Mouse (Mus musculus): Measurements from ENCODE around the gene Mkrn1. TPM values are rescaled to one million over a fixed set of nuclear protein-coding genes. Genes with fewer than 3 reads are reported as not detected.
A peak's percentile ranks its signal among the peaks of the same experiment; 100 is the strongest.
"Not testable (repeated sequence)": the region's sequence is repeated elsewhere in the genome, so short reads cannot be mapped to it uniquely, and the experiment has no call there.

Gene Mkrn1
- polyA plus RNA-seq, 1 experiment from 2014 or later = 84.9 TPM

- WGBS (ENCODE audit: missing documents) = 2% methylated on average over 4 of the region's 4 CpGs
- Histone ChIP-seq H3K27ac (peak overlapping the region; percentile 93), H3K36me3 (ENCODE audit: inconsistent target) (no peaks in the 10 kb centered on the region), H3K79me2 (ENCODE audit: inconsistent target) (peaks cover 40% of the 10 kb centered on the region), H3K4me3 (ENCODE audit: inconsistent target) (no peak overlapping the region)
These were observed 41.0 kb downstream of the Mkrn1 start for GRCm38 (mm10) chr6:39379224-39379623.

GRCm38 (mm10) chr6:39378161-39378835 lies 42.0 kb downstream of the Mkrn1 start:
- not testable (repeated sequence) for H3K36me3 ChIP-seq (ENCODE audit: inconsistent target); H3K4me3 ChIP-seq (ENCODE audit: inconsistent target)
- peaks cover 48% of the 10 kb centered on the region for H3K79me2 ChIP-seq (ENCODE audit: inconsistent target)
- peak overlapping the region; percentile 93 for H3K27ac ChIP-seq
- 67% methylated on average over 12 of the region's 13 CpGs for WGBS (ENCODE audit: missing documents)

- Histone ChIP-seq H3K36me3 (ENCODE audit: inconsistent target) (no peaks in the 10 kb centered on the region), H3K79me2 (ENCODE audit: inconsistent target) (peaks cover 45% of the 10 kb centered on the region), H3K4me3 (ENCODE audit: inconsistent target) (peak within 1 kb of the TSS; percentile 76), H3K27ac (peak within 1 kb of the TSS; percentile 93)
- 2% methylated on average over 8 of the region's 43 CpGs for WGBS (ENCODE audit: missing documents)
These were observed 42.9 kb downstream of the Mkrn1 start, which contains the start of gene Slc37a3 for GRCm38 (mm10) chr6:39377311-39377827. Gene Slc37a3 (minus strand): TSS chr6:39377675.

- Histone ChIP-seq H3K4me3 (ENCODE audit: inconsistent target) (peak overlapping the region; percentile 76), H3K36me3 (ENCODE audit: inconsistent target) (no peaks in the 10 kb centered on the region), H3K27ac (peak overlapping the region; percentile 32; the same call in 1 of the 2 replicates), H3K79me2 (ENCODE audit: inconsistent target) (peaks cover 39% of the 10 kb centered on the region)
- 24% methylated on average over 9 of the region's 9 CpGs for WGBS (ENCODE audit: missing documents)
These were observed 43.5 kb downstream of the Mkrn1 start for GRCm38 (mm10) chr6:39376775-39377174.

DNA sequence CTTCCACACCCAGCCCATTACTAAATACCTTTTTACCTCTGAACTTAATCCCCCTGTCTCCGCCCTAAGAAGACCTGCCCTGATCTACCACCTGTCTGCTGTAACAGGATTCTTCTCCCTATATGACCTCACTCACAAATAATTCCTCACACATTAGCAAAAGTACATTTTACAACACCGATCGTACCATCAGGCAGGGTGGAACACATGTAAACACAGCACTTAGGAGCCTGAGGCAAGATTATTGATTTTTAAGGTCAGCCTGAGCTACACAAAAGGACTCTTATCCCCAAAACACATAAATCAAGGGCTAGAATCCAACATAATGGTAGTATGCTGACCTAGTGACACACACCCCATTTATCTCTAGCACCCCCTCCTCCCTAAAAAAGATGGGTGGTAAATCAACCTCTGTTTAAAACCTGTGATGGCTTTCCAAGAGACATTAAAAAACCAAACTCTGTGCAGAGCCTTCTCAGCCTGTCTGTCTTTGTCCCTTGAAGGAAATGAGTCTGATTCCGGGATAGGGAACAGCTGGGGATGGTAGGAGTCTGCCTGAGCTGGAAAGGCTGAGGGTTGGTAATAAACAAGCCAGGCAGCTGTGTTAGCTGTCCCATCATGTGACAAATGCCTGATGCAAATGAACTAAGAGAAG lies 46.8 kb downstream of the Mkrn1 start:
- peak overlapping the region; percentile 89 for H3K27ac ChIP-seq
- WGBS (ENCODE audit: missing documents) = 76% methylated on average over 4 of the region's 4 CpGs
- H3K4me3 ChIP-seq (ENCODE audit: inconsistent target) = no peak overlapping the region
- peaks cover 72% of the 10 kb centered on the region for H3K79me2 ChIP-seq (ENCODE audit: inconsistent target)
- no peaks in the 10 kb centered on the region for H3K36me3 ChIP-seq (ENCODE audit: inconsistent target)

GRCm38 (mm10) chr6:39372727-39373126 lies 47.5 kb downstream of the Mkrn1 start:
- no peak overlapping the region for H3K4me3 ChIP-seq (ENCODE audit: inconsistent target)
- H3K79me2 ChIP-seq (ENCODE audit: inconsistent target) = peaks cover 79% of the 10 kb centered on the region
- H3K36me3 ChIP-seq (ENCODE audit: inconsistent target) = no peaks in the 10 kb centered on the region
- WGBS (ENCODE audit: missing documents) = 0% methylated on average over 7 of the region's 7 CpGs
- peak overlapping the region; percentile 89 for H3K27ac ChIP-seq

- no peak overlapping the region for H3K4me3 ChIP-seq (ENCODE audit: inconsistent target)
- no peaks in the 10 kb centered on the region for H3K36me3 ChIP-seq (ENCODE audit: inconsistent target)
- peak overlapping the region; percentile 89 for H3K27ac ChIP-seq
- peaks cover 81% of the 10 kb centered on the region for H3K79me2 ChIP-seq (ENCODE audit: inconsistent target)
These were observed 48.2 kb downstream of the Mkrn1 start for GRCm38 (mm10) chr6:39372042-39372441.

- peaks cover 18% of the 10 kb centered on the region for H3K36me3 ChIP-seq (ENCODE audit: inconsistent target)
- no peak overlapping the region for H3K27ac ChIP-seq
- H3K4me3 ChIP-seq (ENCODE audit: inconsistent target) = no peak overlapping the region
- peaks cover 57% of the 10 kb centered on the region for H3K79me2 ChIP-seq (ENCODE audit: inconsistent target)
- WGBS (ENCODE audit: missing documents) = 88% methylated on average over 3 of the region's 3 CpGs
These were observed 50.6 kb downstream of the Mkrn1 start for GRCm38 (mm10) chr6:39369631-39370030.

- no peak overlapping the region for H3K27ac ChIP-seq
- H3K4me3 ChIP-seq (ENCODE audit: inconsistent target) = no peak overlapping the region
- 87% methylated on average over 2 of the region's 2 CpGs for WGBS (ENCODE audit: missing documents)
- H3K36me3 ChIP-seq (ENCODE audit: inconsistent target) = peaks cover 38% of the 10 kb centered on the region
- H3K79me2 ChIP-seq (ENCODE audit: inconsistent target) = peaks cover 4% of the 10 kb centered on the region; the same call in 1 of the 2 replicates
These were observed 57.6 kb downstream of the Mkrn1 start for GRCm38 (mm10) chr6:39362684-39363083.

DNA sequence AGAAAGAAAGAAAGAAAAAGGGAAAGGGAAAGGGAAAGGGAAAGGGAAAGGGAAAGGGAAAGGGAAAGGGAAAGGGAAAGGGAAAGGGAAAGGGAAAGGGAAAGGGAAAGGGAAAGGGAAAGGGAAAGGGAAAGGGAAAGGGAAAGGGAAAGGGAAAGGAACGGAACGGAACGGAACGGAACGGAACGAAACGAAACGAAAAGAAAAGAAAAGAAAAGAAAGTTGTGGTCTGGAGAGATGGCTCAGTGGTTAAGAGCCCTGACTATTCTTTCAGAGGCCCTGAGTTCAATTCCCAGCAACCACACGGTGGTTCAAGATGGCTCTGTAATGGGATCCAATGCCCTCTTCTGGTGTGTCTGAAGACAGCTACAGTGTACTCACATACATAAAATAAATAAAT lies 61.1 kb downstream of the Mkrn1 start:
- WGBS (ENCODE audit: missing documents) = 97% methylated on average over 6 of the region's 9 CpGs
- H3K27ac ChIP-seq = not testable (repeated sequence)
- H3K36me3 ChIP-seq (ENCODE audit: inconsistent target) = peaks cover 50% of the 10 kb centered on the region

DNA sequence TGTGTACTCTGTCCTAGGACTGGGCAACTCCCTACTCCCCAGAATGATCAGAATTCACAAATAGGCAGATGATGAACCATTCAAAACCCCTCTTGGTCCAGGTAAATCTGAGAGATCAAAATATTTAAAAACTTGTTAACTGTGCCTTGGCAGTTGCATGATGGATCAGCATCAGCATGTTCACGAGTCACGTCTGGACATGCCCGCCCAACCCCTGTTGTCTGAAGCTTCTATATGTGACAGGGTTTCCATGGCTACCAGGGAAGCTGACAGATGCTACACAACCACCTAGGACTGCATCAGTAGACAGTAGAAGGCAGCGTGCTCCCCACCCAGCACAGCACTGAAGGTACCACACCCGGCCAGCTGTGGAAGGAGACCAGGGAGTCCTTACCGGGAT lies 71.3 kb downstream of the Mkrn1 start:
- Histone ChIP-seq H3K4me3 (ENCODE audit: inconsistent target) (no peak overlapping the region), H3K79me2 (ENCODE audit: inconsistent target) (no peaks in the 10 kb centered on the region), H3K36me3 (ENCODE audit: inconsistent target) (peaks cover 88% of the 10 kb centered on the region), H3K27ac (no peak overlapping the region)
- 100% methylated on average over 6 of the region's 6 CpGs for WGBS (ENCODE audit: missing documents)

More for the DNA sequence above, 61.1 kb downstream of the Mkrn1 start:
- H3K79me2 ChIP-seq (ENCODE audit: inconsistent target); H3K4me3 ChIP-seq (ENCODE audit: inconsistent target): not testable (repeated sequence)

- peaks cover 86% of the 10 kb centered on the region for H3K36me3 ChIP-seq (ENCODE audit: inconsistent target)
- no peak overlapping the region for H3K4me3 ChIP-seq (ENCODE audit: inconsistent target)
- 89% methylated on average over 4 of the region's 4 CpGs for WGBS (ENCODE audit: missing documents)
- H3K79me2 ChIP-seq (ENCODE audit: inconsistent target) = no peaks in the 10 kb centered on the region
- no peak overlapping the region for H3K27ac ChIP-seq
These were observed 72.1 kb downstream of the Mkrn1 start for GRCm38 (mm10) chr6:39347880-39348814.

All from macrophage (primary cell).